Mouse (Mus musculus) sigmoid colon, adult 10 weeks (tissue): ENCODE measurements around the gene Vac14. TPM values are rescaled to one million over a fixed set of nuclear protein-coding genes. Genes with fewer than 3 reads are reported as not detected.

ENCODE experiments used
- polyA plus RNA-seq: library from polyadenylated mRNA; stranded (reverse); fragments of 350-450 nt; fragmentation: Illumina TruSeq; extraction: RNeasy Lipid Tissue Mini Kit (QIAGEN cat#74804); gene quantifications from one replicate; pipeline ENCODE4 v1.2.3, GENCODE M21; 2014; ENCODE audit warnings: low read depth, low replicate concordance

Vac14 gene
- 1.8 TPM for polyA plus RNA-seq

GRCm38 (mm10) chr8:110618391-110619207 is at the start of gene Vac14:
Gene Vac14 (plus strand): TSS chr8:110618585.

GRCm38 (mm10) chr8:110720685-110721598 is 102.6 kb downstream of the Vac14 start, which contains the start of gene Mtss1l:
Gene Mtss1l (plus strand): TSS chr8:110721476.

Other genes starting within 250 kb of the Vac14 start
- gene Mtss1l, start 102.9 kb downstream of the Vac14 start, polyA plus RNA-seq: 1.9 TPM
- not detected for gene Il34, start 187.3 kb downstream of the Vac14 start, polyA plus RNA-seq
- gene Cog4, start 228.0 kb downstream of the Vac14 start, polyA plus RNA-seq: 11.8 TPM
- 34.4 TPM for gene Sf3b3, start 228.2 kb downstream of the Vac14 start, polyA plus RNA-seq